Mouse (Mus musculus) G1E (cell line): ENCODE data around the gene 1110008L16Rik. TPM values are rescaled to one million over a fixed set of nuclear protein-coding genes. Genes with fewer than 3 reads are reported as not detected.
"Not testable (repeated sequence)": the region's sequence is repeated elsewhere in the genome, so short reads cannot be mapped to it uniquely, and the experiment has no call there.

ENCODE experiments used
- ATAC-seq: 2 replicates; pipeline ENCODE4 v1.8.0; 2016; ENCODE audit warnings: mild to moderate bottlenecking; ENCODE audit not compliant: insufficient number of reproducible peaks, poor library complexity, low FRiP score, severe bottlenecking; ENCODE audit errors: extremely low read depth
- DNase-seq: peaks from one replicate; pipeline ENCODE4 v3.0.0; 2012; ENCODE audit warnings: low spot score
- H3K27me3 ChIP-seq: 2 replicates; pipeline ENCODE4 v1.6.1; 2012; ENCODE audit warnings: mild to moderate bottlenecking, low read length, inconsistent platforms; ENCODE audit not compliant: insufficient read depth
- H3K36me3 ChIP-seq: replicated peaks from 2 replicates; pipeline ENCODE3; 2012; ENCODE audit warnings: mild to moderate bottlenecking, inconsistent platforms
- H3K4me1 ChIP-seq: 2 replicates; pipeline ENCODE4 v1.6.1; 2012; ENCODE audit warnings: low read depth, low read length, inconsistent platforms, mixed read lengths; ENCODE audit not compliant: insufficient read depth
- H3K4me3 ChIP-seq: 2 replicates; pipeline ENCODE4 v1.5.1; 2012; ENCODE audit warnings: low read depth, mild to moderate bottlenecking, inconsistent platforms, low read length, moderate library complexity, mixed read lengths
- H3K9me3 ChIP-seq: replicated peaks from 2 replicates; pipeline ENCODE4 v1.6.1; 2012; ENCODE audit warnings: inconsistent platforms
- CTCF ChIP-seq: IDR thresholded peaks from 2 replicates; pipeline ENCODE4 v1.5.1; 2012; ENCODE audit warnings: low read depth, low read length, inconsistent platforms, mixed read lengths
- GATA1 ChIP-seq: IDR thresholded peaks from 2 replicates; pipeline ENCODE4 v1.6.1; 2012; ENCODE audit warnings: borderline replicate concordance, low read length, inconsistent platforms, mixed read lengths
- GATA2 ChIP-seq: IDR thresholded peaks from 2 replicates; pipeline ENCODE4 v1.6.1; 2012; ENCODE audit warnings: low read depth, low read length, inconsistent platforms, borderline replicate concordance
- POLR2AphosphoS5 ChIP-seq: IDR thresholded peaks from 2 replicates; pipeline ENCODE4 v1.6.1; 2012; ENCODE audit warnings: low read depth, low read length, inconsistent platforms; ENCODE audit not compliant: insufficient replicate concordance
- TAL1 ChIP-seq: conservative IDR thresholded peaks from 2 replicates; pipeline ENCODE4 v1.6.1; 2012; ENCODE audit warnings: low read depth, low read length, inconsistent platforms, mixed read lengths
- polyA plus RNA-seq: library from polyadenylated mRNA; stranded (reverse); fragments of >175 nt; gene quantifications from 2 replicates; pipeline ENCODE4 v1.2.3, GENCODE M21; 2012
- total RNA-seq, 2 experiments: library from RNA; stranded (forward) in 1 of 2; stranded (reverse) in 1 of 2; fragments of 200-1000 nt in 1 of 2; fragments of >200 nt in 1 of 2; fragmentation: Nextera tagmentation in 1 of 2; gene quantifications; 2 replicates each; pipeline ENCODE4 v1.2.3; 2014 to 2017

The 1110008L16Rik gene
- total RNA-seq (2014; fragmentation: Nextera tagmentation): 50.0 and 52.7 TPM in 2 replicates
- total RNA-seq (2017): 38.5 and 40.4 TPM in 2 replicates
- 3.0 and 4.0 TPM in 2 replicates for polyA plus RNA-seq

DNA sequence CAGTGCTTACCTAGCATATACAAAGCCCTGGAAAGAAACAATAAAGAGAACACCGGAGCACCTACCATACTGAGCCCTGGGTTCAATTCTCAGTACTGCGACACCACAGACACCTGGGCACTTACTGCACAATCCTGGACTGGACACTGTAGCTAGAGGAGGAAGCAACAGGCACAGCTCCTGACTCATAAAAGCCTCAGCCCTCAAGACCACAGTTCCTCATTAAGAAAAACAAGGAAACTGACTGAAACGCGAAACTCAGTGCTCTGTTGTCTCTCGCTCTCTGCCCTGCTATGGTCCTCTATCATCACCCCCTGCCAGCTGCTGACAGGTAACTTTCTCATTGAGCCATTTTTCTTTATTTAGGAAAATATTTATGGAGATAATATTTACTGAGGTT, at the start of gene 1110008L16Rik:
Gene 1110008L16Rik (plus strand): TSS at position 242 of the 400 bp plus-strand sequence.
- TF ChIP-seq GATA1: no peak
- TF ChIP-seq POLR2AphosphoS5: no peak
- no peaks in the 10 kb centered on the region for H3K9me3 ChIP-seq
- H3K36me3 ChIP-seq: peaks cover 65% of the 10 kb centered on the region
- DNase-seq (no peak), ATAC-seq (no peak)
- H3K4me1 ChIP-seq: peaks cover 39% of the 10 kb centered on the region
- H3K4me3 ChIP-seq: peak within 1 kb of the TSS; percentile 15; the same call in 1 of the 2 replicates
- H3K27me3 ChIP-seq: no peaks in the 10 kb centered on the region

DNA sequence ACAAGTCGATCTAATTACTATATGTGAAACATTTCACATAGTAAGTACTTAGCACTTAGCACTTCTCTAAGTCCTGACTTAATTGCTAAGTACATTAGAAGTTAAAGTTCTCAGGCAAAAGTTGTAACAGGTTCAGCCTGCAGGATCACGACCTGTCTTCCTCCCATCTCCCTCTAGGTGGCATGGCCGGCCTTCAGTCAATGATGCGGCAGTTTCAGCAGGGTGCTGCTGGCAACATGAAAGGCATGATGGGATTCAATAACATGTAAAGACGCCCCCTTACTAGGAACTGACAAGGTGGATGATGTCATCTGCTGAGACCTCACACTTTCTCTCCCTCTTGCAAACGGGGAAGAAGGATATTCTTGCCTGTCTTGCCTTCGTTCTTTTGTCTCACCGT, 37.4 kb upstream of the 1110008L16Rik start:
- H3K27me3 ChIP-seq, H3K4me1 ChIP-seq, H3K36me3 ChIP-seq, H3K4me3 ChIP-seq, DNase-seq, H3K9me3 ChIP-seq: not testable (repeated sequence)
- ATAC-seq: peak; percentile 72

DNA sequence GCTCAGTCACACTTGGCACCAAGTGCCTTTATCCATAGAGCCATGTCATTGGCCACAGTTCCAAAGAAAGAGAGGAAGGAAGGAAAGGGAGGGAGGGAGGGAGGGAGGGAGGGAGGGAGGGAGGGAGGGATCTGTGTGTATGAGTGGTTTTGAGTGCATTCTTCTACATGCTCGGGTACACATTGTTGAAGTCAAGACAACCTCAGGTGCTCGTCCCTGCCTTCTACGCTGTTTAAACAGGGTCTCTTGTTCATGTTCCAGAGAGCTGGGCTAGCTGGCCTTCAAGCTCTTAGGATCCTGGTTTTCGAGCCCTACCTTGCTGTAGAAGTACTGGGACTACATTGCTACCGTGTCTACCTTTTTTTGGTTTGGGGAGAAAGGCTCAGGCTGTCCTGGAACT, 36.0 kb upstream of the 1110008L16Rik start:
- not testable (repeated sequence) for H3K4me1 ChIP-seq, ATAC-seq, DNase-seq, H3K4me3 ChIP-seq, H3K9me3 ChIP-seq, H3K27me3 ChIP-seq
- peaks cover 15% of the 10 kb centered on the region for H3K36me3 ChIP-seq

DNA sequence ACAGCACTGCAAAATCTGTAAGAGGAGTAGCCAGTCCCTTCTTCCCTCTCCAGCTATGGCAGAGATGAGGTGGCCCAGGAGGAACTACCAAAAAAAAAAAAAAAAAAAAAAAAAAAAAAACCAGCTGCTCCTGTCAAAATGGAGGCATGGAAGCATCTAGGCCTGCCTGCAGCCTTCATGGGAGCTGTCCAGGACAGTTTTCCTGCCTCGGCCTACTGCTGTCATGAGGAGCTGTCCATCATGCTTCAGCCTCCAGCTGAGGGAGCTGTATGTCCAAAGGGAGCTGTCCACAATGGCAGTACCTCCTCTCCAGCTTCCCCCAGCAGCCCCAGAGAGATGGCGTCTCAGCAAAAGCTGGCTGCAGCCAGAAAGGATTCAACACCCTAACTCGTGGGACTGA, 27.1 kb upstream of the 1110008L16Rik start:
- Histone ChIP-seq H3K9me3 (no peaks in the 10 kb centered on the region), H3K27me3 (no peaks in the 10 kb centered on the region), H3K4me3 (no peak overlapping the region), H3K4me1 (no peaks in the 10 kb centered on the region), H3K36me3 (peaks cover 8% of the 10 kb centered on the region)
- TF ChIP-seq GATA2: no peak
- no peak for TF ChIP-seq TAL1
- TF ChIP-seq POLR2AphosphoS5: no peak
- TF ChIP-seq GATA1: no peak
- TF ChIP-seq CTCF: no peak
- ATAC-seq (no peak), DNase-seq (no peak)

DNA sequence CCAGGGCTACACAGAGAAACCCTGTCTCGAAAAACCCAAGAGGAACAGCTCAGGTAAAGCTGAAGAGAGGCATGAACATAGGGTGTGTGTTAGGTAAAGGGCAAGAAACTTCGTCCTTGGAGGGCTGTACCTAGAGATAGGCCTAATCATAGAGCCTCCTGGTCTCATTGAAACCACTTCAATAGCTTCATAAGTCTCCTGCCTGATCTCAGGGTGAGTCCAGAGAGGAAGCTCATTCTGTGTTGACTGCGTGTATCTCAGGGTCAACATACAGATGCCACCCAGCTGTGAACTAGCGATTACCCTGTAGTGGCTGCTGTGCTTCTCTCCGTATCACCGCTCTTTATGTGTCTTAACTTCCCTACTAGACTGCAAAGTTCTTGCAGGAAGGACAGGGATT, 21.8 kb upstream of the 1110008L16Rik start:
- not testable (repeated sequence) for H3K36me3 ChIP-seq, H3K9me3 ChIP-seq, DNase-seq, ATAC-seq, H3K27me3 ChIP-seq, H3K4me1 ChIP-seq, H3K4me3 ChIP-seq

DNA sequence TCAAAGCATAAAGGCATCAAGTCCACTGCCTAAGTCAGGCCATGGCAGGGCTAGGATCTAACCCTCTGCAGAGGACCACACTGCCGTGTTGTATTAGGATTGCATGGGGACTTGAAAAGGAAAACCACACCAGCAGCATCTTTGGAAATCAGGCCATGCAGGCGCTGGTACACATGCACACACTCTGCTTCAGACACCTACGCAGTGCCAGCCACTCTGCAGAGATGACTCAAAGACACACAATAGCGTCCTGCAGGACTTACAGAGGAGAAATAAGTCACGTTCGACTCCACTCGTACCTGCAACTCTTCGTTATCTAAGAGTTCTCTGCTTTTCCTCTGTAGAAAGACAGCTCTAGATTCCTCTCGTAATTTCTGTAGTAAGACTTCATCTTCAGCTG, 1.3 kb upstream of the 1110008L16Rik start:
- Histone ChIP-seq H3K4me3 (no peak overlapping the region), H3K36me3 (peaks cover 73% of the 10 kb centered on the region), H3K27me3 (no peaks in the 10 kb centered on the region), H3K4me1 (peaks cover 29% of the 10 kb centered on the region), H3K9me3 (no peaks in the 10 kb centered on the region)
- no peak for ATAC-seq
- TF ChIP-seq TAL1 (no peak), POLR2AphosphoS5 (no peak), GATA2 (no peak), GATA1 (no peak), CTCF (no peak)
- no peak for DNase-seq

DNA sequence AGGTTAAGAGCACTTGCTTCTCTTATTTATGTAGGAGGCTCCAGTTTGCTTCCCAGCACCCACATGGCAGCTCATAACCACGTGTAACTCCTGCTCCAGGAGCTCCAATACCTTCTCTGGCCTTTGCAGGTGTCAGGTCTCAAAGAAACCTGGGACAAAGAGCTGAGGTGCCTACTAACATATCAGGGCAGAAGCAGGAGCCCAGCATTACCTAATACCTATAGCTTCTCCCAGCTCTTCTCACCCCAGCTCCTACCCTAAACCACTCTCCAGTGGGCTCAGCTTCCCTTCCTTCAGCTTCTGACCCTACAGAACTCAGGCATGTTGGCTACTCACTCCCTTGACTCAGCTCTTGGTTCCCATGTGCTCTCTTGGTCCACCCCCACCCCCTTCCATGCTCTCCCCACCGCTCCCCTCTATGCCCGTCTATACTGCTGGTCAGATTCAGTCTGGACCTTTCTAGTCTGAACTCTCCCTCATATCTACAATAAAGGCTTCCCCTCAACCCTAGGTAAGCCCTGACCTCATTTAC, 1.5 kb downstream of the 1110008L16Rik start:
- no peak for ATAC-seq
- Histone ChIP-seq H3K9me3 (peaks cover 5% of the 10 kb centered on the region), H3K36me3 (peaks cover 57% of the 10 kb centered on the region), H3K27me3 (no peaks in the 10 kb centered on the region), H3K4me1 (peaks cover 43% of the 10 kb centered on the region), H3K4me3 (peak overlapping the region; percentile 72)
- TF ChIP-seq CTCF: no peak
- TF ChIP-seq TAL1: no peak
- no peak for TF ChIP-seq GATA2
- TF ChIP-seq GATA1: no peak
- no peak for TF ChIP-seq POLR2AphosphoS5
- no peak for DNase-seq
